Mouse (Mus musculus): Measurements from ENCODE around the gene Ngfr. TPM values are rescaled to one million over a fixed set of nuclear protein-coding genes. Genes with fewer than 3 reads are reported as not detected.
A peak's percentile ranks its signal among the peaks of the same experiment; 100 is the strongest.

Gene Ngfr
- polyA plus RNA-seq, 1 experiment from 2014 or later: 2.2 TPM

DNA sequence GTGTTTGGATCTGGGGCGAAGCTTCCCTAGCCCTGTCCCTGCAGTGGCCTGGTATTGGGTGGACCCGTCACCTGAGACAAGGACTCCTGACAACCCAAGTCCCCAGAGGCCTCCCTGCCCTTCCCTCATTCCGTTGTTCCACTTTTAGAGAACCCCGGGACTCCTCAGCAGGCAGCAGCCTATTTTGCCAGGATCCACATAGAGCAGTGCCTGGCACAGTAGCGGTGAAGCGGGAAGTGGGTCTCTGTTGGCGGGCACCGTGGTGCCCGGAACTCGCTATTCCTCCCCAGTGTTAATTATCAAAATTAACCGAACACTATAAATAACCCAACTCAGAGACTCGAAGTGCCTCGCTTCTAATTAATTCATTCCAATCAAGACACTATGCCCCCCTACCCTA lies 10.2 kb upstream of the Ngfr start:
- no peak overlapping the region for H3K27ac ChIP-seq (ENCODE audit: low read length)
- H3K4me3 ChIP-seq (ENCODE audit: low read depth, low read length): no peak overlapping the region
- no peaks in the 10 kb centered on the region for H3K36me3 ChIP-seq (ENCODE audit: control insufficient read depth, insufficient read depth)
- H3K27me3 ChIP-seq (ENCODE audit: control insufficient read depth, insufficient read depth, low read depth, low read length): peaks cover 19% of the 10 kb centered on the region
- no peaks in the 10 kb centered on the region for H3K9me3 ChIP-seq (replicated peaks; ENCODE audit: control insufficient read depth, low read length)
- H3K9ac ChIP-seq (ENCODE audit: low read depth, low read length): no peak overlapping the region
- ATAC-seq (ENCODE audit: low read depth): no peak
- peaks cover 3% of the 10 kb centered on the region; the same call in 1 of the 2 replicates for H3K4me1 ChIP-seq (ENCODE audit: control insufficient read depth, low read depth, low read length)
- WGBS (ENCODE audit: insufficient replicate concordance): 31% methylated on average over 13 of the region's 13 CpGs
- no peak overlapping the region for H3K4me2 ChIP-seq (ENCODE audit: low read depth, low read length)

- Histone ChIP-seq H3K36me3 (ENCODE audit: control insufficient read depth, insufficient read depth) (no peaks in the 10 kb centered on the region), H3K9ac (ENCODE audit: low read depth, low read length) (no peak overlapping the region), H3K4me1 (ENCODE audit: control insufficient read depth, low read depth, low read length) (peaks cover 3% of the 10 kb centered on the region; the same call in 1 of the 2 replicates), H3K27me3 (ENCODE audit: control insufficient read depth, insufficient read depth, low read depth, low read length) (peaks cover 21% of the 10 kb centered on the region), H3K9me3 (replicated peaks; ENCODE audit: control insufficient read depth, low read length) (no peaks in the 10 kb centered on the region), H3K27ac (ENCODE audit: low read length) (no peak overlapping the region), H3K4me2 (ENCODE audit: low read depth, low read length) (no peak overlapping the region), H3K4me3 (ENCODE audit: low read depth, low read length) (no peak overlapping the region)
- WGBS (ENCODE audit: insufficient replicate concordance): 37% methylated on average over 11 of the region's 11 CpGs
- ATAC-seq (ENCODE audit: low read depth): no peak
These were observed 9.2 kb upstream of the Ngfr start for GRCm38 (mm10) chr11:95596704-95597103.

DNA sequence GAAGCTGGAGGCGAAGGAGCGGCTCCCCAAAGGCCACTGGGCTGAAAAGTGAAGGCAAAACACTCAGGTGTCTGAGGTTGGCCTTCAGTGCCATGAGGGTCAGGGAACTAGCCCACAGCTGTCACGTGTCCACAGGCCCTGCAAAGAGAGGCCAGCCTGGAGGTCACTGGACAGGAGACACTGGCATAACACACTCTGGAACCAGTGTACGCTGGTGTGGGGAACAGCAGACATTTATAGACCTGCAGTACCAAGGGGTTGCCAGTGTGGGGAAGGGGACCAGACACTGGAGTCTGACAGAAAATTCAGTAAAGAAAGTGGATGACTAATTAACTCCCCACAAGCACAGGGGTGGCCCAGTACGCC lies 8.6 kb upstream of the Ngfr start:
- no peak overlapping the region for H3K4me2 ChIP-seq (ENCODE audit: low read depth, low read length)
- no peaks in the 10 kb centered on the region for H3K36me3 ChIP-seq (ENCODE audit: control insufficient read depth, insufficient read depth)
- peaks cover 3% of the 10 kb centered on the region; the same call in 1 of the 2 replicates for H3K4me1 ChIP-seq (ENCODE audit: control insufficient read depth, low read depth, low read length)
- H3K9me3 ChIP-seq (replicated peaks; ENCODE audit: control insufficient read depth, low read length): no peaks in the 10 kb centered on the region
- H3K9ac ChIP-seq (ENCODE audit: low read depth, low read length): no peak overlapping the region
- H3K27ac ChIP-seq (ENCODE audit: low read length): no peak overlapping the region
- H3K4me3 ChIP-seq (ENCODE audit: low read depth, low read length): no peak overlapping the region
- peaks cover 21% of the 10 kb centered on the region for H3K27me3 ChIP-seq (ENCODE audit: control insufficient read depth, insufficient read depth, low read depth, low read length)
- ATAC-seq (ENCODE audit: low read depth): no peak
- WGBS (ENCODE audit: insufficient replicate concordance): 54% methylated on average over 5 of the region's 5 CpGs

DNA sequence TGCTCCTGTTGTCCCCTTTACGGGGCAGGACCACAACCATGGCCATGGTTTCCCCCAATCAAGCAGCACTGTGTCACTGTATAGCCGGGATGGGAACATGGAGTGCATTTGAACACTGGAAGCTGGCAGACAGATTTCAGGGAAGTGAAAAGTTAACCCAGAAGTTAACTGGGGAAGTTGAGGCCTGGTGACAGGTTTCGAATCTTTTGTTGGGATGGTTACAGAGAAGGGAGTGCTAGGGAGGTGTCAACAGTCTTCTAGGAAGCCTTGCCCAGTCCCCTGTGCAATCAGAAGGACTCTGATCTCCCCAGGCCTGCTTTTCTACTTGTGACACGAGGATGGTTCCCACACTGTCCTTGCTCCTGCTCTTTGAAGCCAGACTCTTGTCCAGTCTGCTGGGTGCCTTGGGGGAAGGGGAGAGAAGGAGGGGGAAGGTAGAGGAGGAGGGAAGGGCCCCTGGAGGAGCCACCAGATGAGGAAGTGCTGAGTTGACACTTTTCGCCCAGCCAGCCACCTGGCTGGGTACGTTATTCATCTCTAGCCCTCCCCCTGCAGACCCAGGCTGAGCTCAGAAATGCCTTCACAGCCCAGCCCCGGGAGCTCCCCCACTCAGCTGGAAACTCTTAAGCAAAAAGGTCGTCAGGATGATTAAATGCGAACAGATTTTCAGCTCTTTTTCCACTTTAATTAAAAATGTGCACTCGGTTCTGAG lies 8.1 kb upstream of the Ngfr start:
- no peak for ATAC-seq (ENCODE audit: low read depth)
- Histone ChIP-seq H3K27me3 (ENCODE audit: control insufficient read depth, insufficient read depth, low read depth, low read length) (peaks cover 24% of the 10 kb centered on the region), H3K4me1 (ENCODE audit: control insufficient read depth, low read depth, low read length) (peaks cover 3% of the 10 kb centered on the region; the same call in 1 of the 2 replicates), H3K4me3 (ENCODE audit: low read depth, low read length) (no peak overlapping the region), H3K36me3 (ENCODE audit: control insufficient read depth, insufficient read depth) (no peaks in the 10 kb centered on the region), H3K4me2 (ENCODE audit: low read depth, low read length) (no peak overlapping the region), H3K27ac (ENCODE audit: low read length) (no peak overlapping the region), H3K9me3 (replicated peaks; ENCODE audit: control insufficient read depth, low read length) (no peaks in the 10 kb centered on the region), H3K9ac (ENCODE audit: low read depth, low read length) (no peak overlapping the region)
- WGBS (ENCODE audit: insufficient replicate concordance): 10% methylated on average over 10 of the region's 10 CpGs

DNA sequence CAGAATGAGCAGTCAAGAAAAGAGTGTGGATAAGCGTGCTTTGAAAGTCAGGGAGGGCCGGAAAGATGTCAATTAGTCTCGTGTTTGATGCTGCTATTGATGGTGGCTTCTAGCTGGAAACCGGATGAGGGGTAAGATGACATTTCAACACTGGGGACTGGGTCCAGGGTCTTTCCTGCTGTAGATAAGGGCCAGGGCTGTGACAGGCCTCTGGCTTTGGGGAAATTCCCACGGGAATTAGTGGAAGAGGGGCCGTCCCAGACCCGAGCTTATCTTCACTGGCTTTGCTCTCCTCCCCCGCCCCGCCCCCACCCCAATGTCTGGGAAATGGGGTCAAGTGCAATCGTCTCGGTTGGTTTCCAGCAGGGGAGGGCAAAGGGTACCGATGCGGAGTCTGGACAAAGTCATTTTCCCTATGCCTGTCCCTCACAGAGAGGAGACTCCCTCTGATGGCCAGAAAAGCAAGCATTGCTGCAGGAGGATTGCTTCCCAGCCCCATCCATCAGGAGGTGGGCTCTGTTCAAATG lies 7.2 kb upstream of the Ngfr start:
- no peak overlapping the region for H3K27ac ChIP-seq (ENCODE audit: low read length)
- ATAC-seq (ENCODE audit: low read depth): no peak
- 14% methylated on average over 13 of the region's 13 CpGs for WGBS (ENCODE audit: insufficient replicate concordance)
- H3K4me3 ChIP-seq (ENCODE audit: low read depth, low read length): no peak overlapping the region
- H3K4me2 ChIP-seq (ENCODE audit: low read depth, low read length): no peak overlapping the region
- H3K36me3 ChIP-seq (ENCODE audit: control insufficient read depth, insufficient read depth): no peaks in the 10 kb centered on the region
- peaks cover 25% of the 10 kb centered on the region for H3K27me3 ChIP-seq (ENCODE audit: control insufficient read depth, insufficient read depth, low read depth, low read length)
- H3K9ac ChIP-seq (ENCODE audit: low read depth, low read length): no peak overlapping the region
- H3K9me3 ChIP-seq (replicated peaks; ENCODE audit: control insufficient read depth, low read length): no peaks in the 10 kb centered on the region
- peaks cover 3% of the 10 kb centered on the region; the same call in 1 of the 2 replicates for H3K4me1 ChIP-seq (ENCODE audit: control insufficient read depth, low read depth, low read length)

GRCm38 (mm10) chr11:95593501-95593900 lies 6.0 kb upstream of the Ngfr start:
- no peak overlapping the region for H3K9ac ChIP-seq (ENCODE audit: low read depth, low read length)
- H3K4me2 ChIP-seq (ENCODE audit: low read depth, low read length): no peak overlapping the region
- H3K27me3 ChIP-seq (ENCODE audit: control insufficient read depth, insufficient read depth, low read depth, low read length): peaks cover 29% of the 10 kb centered on the region
- no peaks in the 10 kb centered on the region for H3K36me3 ChIP-seq (ENCODE audit: control insufficient read depth, insufficient read depth)
- ATAC-seq (ENCODE audit: low read depth): no peak
- H3K4me1 ChIP-seq (ENCODE audit: control insufficient read depth, low read depth, low read length): peaks cover 3% of the 10 kb centered on the region; the same call in 1 of the 2 replicates
- no peak overlapping the region for H3K27ac ChIP-seq (ENCODE audit: low read length)
- H3K4me3 ChIP-seq (ENCODE audit: low read depth, low read length): no peak overlapping the region
- 49% methylated on average over 5 of the region's 5 CpGs for WGBS (ENCODE audit: insufficient replicate concordance)
- no peaks in the 10 kb centered on the region for H3K9me3 ChIP-seq (replicated peaks; ENCODE audit: control insufficient read depth, low read length)

GRCm38 (mm10) chr11:95592691-95593090 lies 5.2 kb upstream of the Ngfr start:
- Histone ChIP-seq H3K36me3 (ENCODE audit: control insufficient read depth, insufficient read depth) (no peaks in the 10 kb centered on the region), H3K9ac (ENCODE audit: low read depth, low read length) (no peak overlapping the region), H3K27me3 (ENCODE audit: control insufficient read depth, insufficient read depth, low read depth, low read length) (peaks cover 37% of the 10 kb centered on the region), H3K4me1 (ENCODE audit: control insufficient read depth, low read depth, low read length) (peaks cover 3% of the 10 kb centered on the region; the same call in 1 of the 2 replicates), H3K9me3 (replicated peaks; ENCODE audit: control insufficient read depth, low read length) (no peaks in the 10 kb centered on the region), H3K4me3 (ENCODE audit: low read depth, low read length) (no peak overlapping the region), H3K4me2 (ENCODE audit: low read depth, low read length) (no peak overlapping the region), H3K27ac (ENCODE audit: low read length) (no peak overlapping the region)
- WGBS (ENCODE audit: insufficient replicate concordance): 31% methylated on average over 1 of the region's 1 CpGs
- no peak for ATAC-seq (ENCODE audit: low read depth)

DNA sequence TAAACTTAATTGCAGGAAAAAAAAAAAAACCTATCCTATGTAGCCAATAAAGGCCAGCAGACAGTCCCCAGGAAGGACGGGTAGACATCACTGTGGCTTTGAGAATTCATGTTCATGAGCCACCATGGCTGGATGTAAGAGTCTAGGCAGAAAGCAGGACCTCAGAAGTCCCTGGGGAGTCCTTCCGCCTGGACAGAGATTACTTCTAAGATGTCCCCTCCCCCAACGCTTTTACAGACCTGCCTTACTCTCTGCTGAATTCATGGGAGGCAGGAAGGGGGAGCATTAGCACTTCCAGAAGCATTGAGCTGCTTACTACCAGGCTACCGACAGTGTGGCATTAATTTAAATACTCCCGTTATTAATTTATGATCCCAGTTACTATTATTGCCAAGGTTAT lies 1.7 kb upstream of the Ngfr start:
- no peaks in the 10 kb centered on the region for H3K36me3 ChIP-seq (ENCODE audit: control insufficient read depth, insufficient read depth)
- H3K4me1 ChIP-seq (ENCODE audit: control insufficient read depth, low read depth, low read length): no peaks in the 10 kb centered on the region
- no peak overlapping the region for H3K4me3 ChIP-seq (ENCODE audit: low read depth, low read length)
- no peak for ATAC-seq (ENCODE audit: low read depth)
- peaks cover 61% of the 10 kb centered on the region for H3K27me3 ChIP-seq (ENCODE audit: control insufficient read depth, insufficient read depth, low read depth, low read length)
- H3K27ac ChIP-seq (ENCODE audit: low read length): no peak overlapping the region
- WGBS (ENCODE audit: insufficient replicate concordance): 32% methylated on average over 5 of the region's 5 CpGs
- no peak overlapping the region for H3K9ac ChIP-seq (ENCODE audit: low read depth, low read length)
- H3K4me2 ChIP-seq (ENCODE audit: low read depth, low read length): no peak overlapping the region
- H3K9me3 ChIP-seq (replicated peaks; ENCODE audit: control insufficient read depth, low read length): no peaks in the 10 kb centered on the region

DNA sequence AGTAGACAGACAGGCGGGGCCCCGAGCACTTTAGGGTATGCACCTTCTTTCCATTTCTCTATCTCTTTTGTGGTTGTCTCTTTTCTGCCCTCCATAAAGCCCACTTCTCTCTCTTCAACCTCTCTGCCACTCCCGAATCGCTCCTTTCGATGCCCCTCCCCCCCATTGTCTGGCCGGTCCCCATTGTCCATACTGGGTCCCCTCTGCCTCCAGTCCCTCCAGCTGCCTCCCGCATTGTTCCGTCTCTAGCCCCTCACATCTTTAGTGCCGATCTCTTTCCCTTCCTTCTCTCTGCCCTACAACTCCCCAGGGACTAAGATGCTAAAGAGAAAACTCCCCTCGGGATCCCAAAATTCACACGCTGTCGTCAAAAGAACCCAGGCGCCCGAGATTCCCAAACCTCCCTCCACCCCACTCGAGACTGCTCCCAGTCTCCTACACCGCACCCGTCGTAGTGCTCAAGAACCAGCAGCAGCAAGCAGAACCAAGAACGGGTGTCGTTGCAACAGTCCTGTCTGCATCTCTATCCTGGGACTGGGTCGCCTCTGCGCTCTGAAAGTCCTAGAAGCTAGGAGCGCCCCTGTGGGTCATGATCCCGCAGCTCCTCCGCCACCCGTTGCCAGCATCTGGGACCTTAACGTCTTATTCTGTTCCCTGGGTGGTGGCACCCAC lies 648 bp downstream of the Ngfr start:
- Histone ChIP-seq H3K9ac (ENCODE audit: low read depth, low read length) (no peak overlapping the region), H3K27ac (ENCODE audit: low read length) (no peak overlapping the region), H3K27me3 (ENCODE audit: control insufficient read depth, insufficient read depth, low read depth, low read length) (peaks cover 78% of the 10 kb centered on the region), H3K9me3 (replicated peaks; ENCODE audit: control insufficient read depth, low read length) (no peaks in the 10 kb centered on the region), H3K4me1 (ENCODE audit: control insufficient read depth, low read depth, low read length) (no peaks in the 10 kb centered on the region), H3K4me2 (ENCODE audit: low read depth, low read length) (peak overlapping the region; percentile 12; the same call in 1 of the 2 replicates), H3K36me3 (ENCODE audit: control insufficient read depth, insufficient read depth) (no peaks in the 10 kb centered on the region), H3K4me3 (ENCODE audit: low read depth, low read length) (peak overlapping the region; percentile 18)
- no peak for ATAC-seq (ENCODE audit: low read depth)
- WGBS (ENCODE audit: insufficient replicate concordance): 3% methylated on average over 27 of the region's 27 CpGs

All from liver, embryonic 16.5 days (tissue).